Mouse (Mus musculus) liver, adult 2 months (tissue): ENCODE data around the gene Zdhhc20.

ENCODE experiments used
- CTCF ChIP-seq: fragments of 200-500 bp; IDR thresholded peaks from 2 replicates; pipeline ENCODE4 v1.5.1; 2011; ENCODE audit warnings: low read depth, low read length, control low read depth
- POLR2A ChIP-seq: fragments of 200-500 bp; IDR thresholded peaks from 2 replicates; pipeline ENCODE4 v1.6.1; 2011; ENCODE audit warnings: low read length, control low read depth; ENCODE audit not compliant: insufficient read depth; ENCODE audit errors: extremely low read depth

DNA sequence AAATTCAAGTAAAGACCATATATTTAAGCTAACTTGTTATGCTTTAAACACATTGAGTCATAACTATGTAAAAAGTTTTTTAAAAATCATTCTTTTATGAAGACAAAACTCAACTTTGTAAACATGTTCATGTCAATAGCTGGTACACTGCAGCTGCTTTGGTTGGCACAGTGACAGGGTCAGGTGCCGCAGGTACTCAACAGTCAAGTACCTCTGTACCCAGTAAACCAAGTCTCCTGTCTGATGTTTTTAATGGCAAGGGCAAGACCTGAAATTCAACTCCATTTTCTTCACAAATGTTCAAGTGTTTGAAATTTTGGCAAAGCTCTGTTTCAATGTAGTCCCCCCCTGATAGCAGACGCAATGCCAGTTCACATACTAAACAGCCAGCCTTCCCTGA is 56.5 kb downstream of the Zdhhc20 start:
- no peak for TF ChIP-seq POLR2A
- TF ChIP-seq CTCF: no peak
